In the genomic region with DNA sequence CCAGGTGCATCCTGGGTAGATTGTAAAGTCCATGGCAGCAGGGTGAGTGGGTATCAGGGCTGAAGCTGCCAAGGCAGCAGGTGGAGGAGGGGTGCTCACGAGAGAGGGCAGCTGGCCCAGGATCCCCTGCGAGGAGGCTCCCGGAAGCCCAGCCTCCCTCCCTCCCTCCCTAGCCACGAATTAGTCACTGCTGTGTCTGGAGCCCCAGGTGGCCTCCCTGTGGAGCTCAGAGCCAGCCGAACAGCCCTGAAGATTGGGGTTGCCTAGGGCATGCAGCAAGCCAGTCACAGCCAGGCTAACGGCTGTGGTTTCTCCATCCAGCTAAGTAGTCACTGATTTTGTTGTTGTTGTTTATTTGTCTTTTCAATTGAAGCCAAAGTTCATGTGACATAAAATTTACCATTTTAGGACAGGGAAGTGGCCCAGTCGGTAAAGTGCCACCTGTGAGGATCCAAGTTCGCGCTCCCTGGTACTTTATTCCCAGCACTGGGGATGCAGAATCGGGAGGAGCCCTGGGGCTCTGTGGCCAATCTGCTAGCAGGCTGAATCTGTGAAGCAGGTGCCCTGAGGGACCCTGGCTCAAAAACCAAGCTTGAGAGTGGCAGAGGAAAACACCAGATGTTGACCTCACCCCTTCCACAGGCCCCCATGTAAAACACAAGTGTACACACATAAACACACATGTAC, we compare ENCODE assay signal across 8 mouse cellular contexts. TPM values are rescaled to one million over a fixed set of nuclear protein-coding genes. Genes with fewer than 3 reads are reported as not detected.
DNase-seq lines count a peak whose midpoint lies in the region; ATAC-seq and TF ChIP-seq lines count a peak whose summit lies in the region.

No protein-coding gene starts in this region.

- no peaks in the 10 kb centered on the region; the same call in 1 of the 2 replicates for H3K9me3 ChIP-seq in ES-Bruce4 (replicated peaks; ENCODE audit: control insufficient read depth, insufficient read depth, low read length, poor library complexity, severe bottlenecking)
- H3K9me3 ChIP-seq in limb, embryonic 13.5 days: peaks cover 11% of the 10 kb centered on the region
- 0 out of 2 replicates have a peak, but pooled peaks cover 3% of the 10 kb centered on the region for H3K9me3 ChIP-seq in stomach, embryonic 16.5 days (replicated peaks; ENCODE audit: control insufficient read depth, low read length)

- peak overlapping the region; percentile 38 for H3K4me2 ChIP-seq in limb, embryonic 13.5 days (replicated peaks)
- H3K4me2 ChIP-seq in stomach, embryonic 16.5 days (ENCODE audit: low read depth, low read length): no peak overlapping the region

- H3K4me3 ChIP-seq in ES-Bruce4 (ENCODE audit: low read depth, low read length): peak overlapping the region; percentile 62
- no peak overlapping the region for H3K4me3 ChIP-seq in limb, embryonic 13.5 days
- no peak overlapping the region for H3K4me3 ChIP-seq in stomach, embryonic 16.5 days (replicated peaks; ENCODE audit: low read length)

- no peak for TF ChIP-seq CTCF in ES-Bruce4 (IDR thresholded peaks at IDR 0.05; ENCODE audit: low read depth, low read length)

- peak overlapping the region; percentile 49 for H3K9ac ChIP-seq in ES-Bruce4 (ENCODE audit: low read depth, poor library complexity, severe bottlenecking)
- no peak overlapping the region for H3K9ac ChIP-seq in limb, embryonic 13.5 days
- no peak overlapping the region for H3K9ac ChIP-seq in stomach, embryonic 16.5 days (ENCODE audit: low read length)

- peak overlapping the region; percentile 84 for H3K27ac ChIP-seq in ES-Bruce4 (ENCODE audit: insufficient read depth, low read length)
- no peak overlapping the region for H3K27ac ChIP-seq in limb, embryonic 13.5 days
- no peak overlapping the region; the same call in 1 of the 2 replicates for H3K27ac ChIP-seq in stomach, embryonic 16.5 days (ENCODE audit: low read length)

- 11% methylated on average over 9 of the region's 10 CpGs for WGBS in limb, embryonic 13.5 days
- WGBS in stomach, embryonic 16.5 days: 15% methylated on average over 9 of the region's 10 CpGs

- H3K4me1 ChIP-seq in ES-Bruce4 (ENCODE audit: control insufficient read depth, insufficient read depth, low read length): peaks cover 4% of the 10 kb centered on the region
- H3K4me1 ChIP-seq in limb, embryonic 13.5 days: peaks cover 15% of the 10 kb centered on the region
- peaks cover 6% of the 10 kb centered on the region; the same call in 1 of the 2 replicates for H3K4me1 ChIP-seq in stomach, embryonic 16.5 days (ENCODE audit: control insufficient read depth, insufficient read depth, low read length)

- H3K36me3 ChIP-seq in ES-Bruce4 (ENCODE audit: control insufficient read depth, insufficient read depth, low read length, poor library complexity, severe bottlenecking): no peaks in the 10 kb centered on the region
- H3K36me3 ChIP-seq in limb, embryonic 13.5 days: no peaks in the 10 kb centered on the region
- H3K36me3 ChIP-seq in stomach, embryonic 16.5 days (ENCODE audit: control insufficient read depth, insufficient read depth, low read length): no peaks in the 10 kb centered on the region

- DNase-seq in 416B (ENCODE audit: low read depth): peak; percentile 90
- peak; percentile 76 to 84 for DNase-seq in cerebellum, postnatal 36 days
- DNase-seq in heart, postnatal 10 days: peak; percentile 63 to 68
- no peak for DNase-seq in gastrocnemius, postnatal 36 days
- DNase-seq in frontal cortex, adult 2 months (ENCODE audit: extremely low spot score in 1 of 2, low spot score in 1 of 2): no peak

- TF ChIP-seq POLR2A in ES-Bruce4 (IDR thresholded peaks at IDR 0.05; ENCODE audit: insufficient read depth, low read length): peak; percentile 24

- intact Hi-C loops in heart, postnatal 10 days (cut with DNase I): no loop called here
- intact Hi-C loops in gastrocnemius, postnatal 36 days (cut with DNase I): no loop called here

- no peaks in the 10 kb centered on the region for H3K27me3 ChIP-seq in ES-Bruce4 (ENCODE audit: control insufficient read depth, insufficient read depth, low read length, poor library complexity, severe bottlenecking)
- no peaks in the 10 kb centered on the region for H3K27me3 ChIP-seq in limb, embryonic 13.5 days
- no peaks in the 10 kb centered on the region for H3K27me3 ChIP-seq in stomach, embryonic 16.5 days (ENCODE audit: control insufficient read depth, insufficient read depth, low read length)

- TF ChIP-seq EP300 in ES-Bruce4 (IDR thresholded peaks at IDR 0.05; ENCODE audit: insufficient read depth, low read depth, low read length): peak; percentile 78

- no peak for ATAC-seq in limb, embryonic 13.5 days (ENCODE audit: low FRiP score, low read depth)
- peak; percentile 70; the same call in 1 of the 2 replicates for ATAC-seq in stomach, embryonic 16.5 days (ENCODE audit: insufficient read depth, low FRiP score)

RNA-seq across cellular contexts. Expression of a gene that starts 10.4 kb away (rescaled TPM):
- polyA plus RNA-seq in ES-Bruce4 (2011; ENCODE audit: insufficient read depth, insufficient read length, low read depth, missing spikeins): 8.8 and 12.3 TPM in 2 replicates
- total RNA-seq in heart, postnatal 10 days (2021): 100 to 1,000 TPM; 111 to 112 TPM
- 2.0 and 2.2 TPM in 2 replicates for polyA plus RNA-seq in limb, embryonic 13.5 days (2015; fragmentation: Nextera tagmentation; extraction: Ambion mirVana)
- 26.1 and 27.4 TPM in 2 replicates for polyA plus RNA-seq in stomach, embryonic 16.5 days (2015; fragmentation: Nextera tagmentation; extraction: Ambion mirVana)
- under 1 TPM; 0.44 to 0.71 TPM for total RNA-seq in gastrocnemius, postnatal 36 days (2021)
- 56.2 and 60.6 TPM in 2 replicates for polyA plus RNA-seq in frontal cortex, adult 2 months (2012; rRNA removed)

Comparison
In these comparisons a context has a peak if more than half of its experiments do, and no peak if none do; other contexts are left out.
1. DNase-seq: peak in 416B (single experiment), cerebellum, postnatal 36 days (2 of 2) and heart, postnatal 10 days (2 of 2); none in gastrocnemius, postnatal 36 days (0 of 2) and frontal cortex, adult 2 months (0 of 2).